Mouse (Mus musculus) midbrain, embryonic 10.5 days (tissue): ENCODE results near the gene Myl12a. TPM values are rescaled to one million over a fixed set of nuclear protein-coding genes. Genes with fewer than 3 reads are reported as not detected.

Experiments used
- DNase-seq: peaks from one replicate; pipeline ENCODE4 v3.0.0-alpha.2; 2017; ENCODE audit warnings: low spot score
- H3K27ac ChIP-seq: fragments of 300-500 bp; sonication (generic); replicated peaks from 2 replicates; pipeline ENCODE4 v1.5.1; 2016; ENCODE audit warnings: mild to moderate bottlenecking
- H3K27me3 ChIP-seq: fragments of 300-500 bp; sonication (generic); 2 replicates; pipeline ENCODE4 v1.6.1; 2016; ENCODE audit warnings: low read depth, mild to moderate bottlenecking; ENCODE audit not compliant: poor library complexity, severe bottlenecking
- H3K36me3 ChIP-seq: fragments of 300-500 bp; sonication (generic); 2 replicates; pipeline ENCODE4 v1.6.1; 2016; ENCODE audit warnings: mild to moderate bottlenecking, moderate library complexity
- H3K4me1 ChIP-seq: fragments of 300-500 bp; sonication (generic); 2 replicates; pipeline ENCODE4 v1.6.1; 2016
- H3K4me3 ChIP-seq: fragments of 300-500 bp; sonication (generic); 2 replicates; pipeline ENCODE4 v1.5.1; 2016; ENCODE audit warnings: mild to moderate bottlenecking, moderate library complexity
- H3K9me3 ChIP-seq: fragments of 300-500 bp; sonication (generic); replicated peaks from 2 replicates; pipeline ENCODE4 v1.6.1; 2016; ENCODE audit warnings: mild to moderate bottlenecking
- WGBS: fragments of 180-500 bp; shearing (Covaris S2); methylation state at CpG from one replicate; pipeline ENCODE4 v1.1.7; 2016; 5-methylcytosine and 5-hydroxymethylcytosine counted together
- polyA plus RNA-seq: library from polyadenylated mRNA; unstranded; fragments of >200 nt; fragmentation: Nextera tagmentation; extraction: Ambion mirVana; gene quantifications from 2 replicates; pipeline ENCODE4 v1.2.1, GENCODE M21; 2016

Myl12a gene
- polyA plus RNA-seq, 1 experiment from 2014 or later: 403 TPM

GRCm38 (mm10) chr17:71006976-71007375 is 4.3 kb upstream of the Myl12a start:
- Histone ChIP-seq H3K9me3 (no peaks in the 10 kb centered on the region), H3K27ac (no peak overlapping the region), H3K27me3 (no peaks in the 10 kb centered on the region), H3K4me3 (no peak overlapping the region), H3K36me3 (no peaks in the 10 kb centered on the region), H3K4me1 (peaks cover 12% of the 10 kb centered on the region)
- no peak for DNase-seq
- WGBS: 86% methylated on average over 5 of the region's 5 CpGs

GRCm38 (mm10) chr17:71004186-71004960 is 1.7 kb upstream of the Myl12a start:
- Histone ChIP-seq H3K4me1 (peaks cover 26% of the 10 kb centered on the region), H3K4me3 (no peak overlapping the region), H3K9me3 (no peaks in the 10 kb centered on the region), H3K27me3 (no peaks in the 10 kb centered on the region), H3K27ac (no peak overlapping the region), H3K36me3 (0 out of 2 replicates have a peak, but pooled peaks cover 4% of the 10 kb centered on the region)
- no peak for DNase-seq
- 90% methylated on average over 10 of the region's 10 CpGs for WGBS

- H3K36me3 ChIP-seq: 0 out of 2 replicates have a peak, but pooled peaks cover 7% of the 10 kb centered on the region
- H3K9me3 ChIP-seq: no peaks in the 10 kb centered on the region
- H3K4me3 ChIP-seq: no peak overlapping the region
- 96% methylated on average over 2 of the region's 2 CpGs for WGBS
- DNase-seq: no peak
- peaks cover 26% of the 10 kb centered on the region for H3K4me1 ChIP-seq
- peak overlapping the region; percentile 99; the same call in 1 of the 2 replicates for H3K27ac ChIP-seq
- H3K27me3 ChIP-seq: no peaks in the 10 kb centered on the region
These were observed 1.0 kb upstream of the Myl12a start for GRCm38 (mm10) chr17:71003721-71004120.

- no peaks in the 10 kb centered on the region for H3K9me3 ChIP-seq
- H3K36me3 ChIP-seq: 0 out of 2 replicates have a peak, but pooled peaks cover 7% of the 10 kb centered on the region
- H3K4me1 ChIP-seq: peaks cover 30% of the 10 kb centered on the region
- peak overlapping the region; percentile 72 for H3K4me3 ChIP-seq
- H3K27ac ChIP-seq: peak overlapping the region; percentile 99
- no peaks in the 10 kb centered on the region for H3K27me3 ChIP-seq
- WGBS: 73% methylated on average over 4 of the region's 4 CpGs
- DNase-seq: no peak
These were observed 434 bp upstream of the Myl12a start for GRCm38 (mm10) chr17:71003112-71003511.

- WGBS: under 1% methylated on average over 65 of the region's 65 CpGs
- peak within 1 kb of the TSS; percentile 72 for H3K4me3 ChIP-seq
- H3K36me3 ChIP-seq: 0 out of 2 replicates have a peak, but pooled peaks cover 7% of the 10 kb centered on the region
- no peaks in the 10 kb centered on the region for H3K9me3 ChIP-seq
- peak within 1 kb of the TSS; percentile 99 for H3K27ac ChIP-seq
- DNase-seq: peak; percentile 98
- H3K27me3 ChIP-seq: no peaks in the 10 kb centered on the region
- H3K4me1 ChIP-seq: peaks cover 30% of the 10 kb centered on the region
These were observed 466 bp downstream of the Myl12a start, which contains the start of gene Myom1 for GRCm38 (mm10) chr17:71002081-71002743. Gene Myom1 (plus strand): TSS chr17:71002633.

GRCm38 (mm10) chr17:71001699-71002080 is 988 bp downstream of the Myl12a start:
- H3K27ac ChIP-seq: peak overlapping the region; percentile 99
- no peaks in the 10 kb centered on the region for H3K9me3 ChIP-seq
- H3K4me1 ChIP-seq: peaks cover 30% of the 10 kb centered on the region
- H3K27me3 ChIP-seq: no peaks in the 10 kb centered on the region
- peak overlapping the region; percentile 72 for H3K4me3 ChIP-seq
- H3K36me3 ChIP-seq: peaks cover 8% of the 10 kb centered on the region; the same call in 1 of the 2 replicates
- WGBS: under 1% methylated on average over 41 of the region's 43 CpGs
- DNase-seq: no peak

GRCm38 (mm10) chr17:71001067-71001466 is 1.6 kb downstream of the Myl12a start:
- Histone ChIP-seq H3K36me3 (peaks cover 14% of the 10 kb centered on the region), H3K4me1 (peaks cover 30% of the 10 kb centered on the region), H3K9me3 (no peaks in the 10 kb centered on the region), H3K27me3 (no peaks in the 10 kb centered on the region), H3K4me3 (peak overlapping the region; percentile 72), H3K27ac (peak overlapping the region; percentile 99)
- WGBS: 18% methylated on average over 6 of the region's 6 CpGs
- no peak for DNase-seq

GRCm38 (mm10) chr17:71000255-71000654 is 2.4 kb downstream of the Myl12a start:
- H3K9me3 ChIP-seq: no peaks in the 10 kb centered on the region
- H3K4me3 ChIP-seq: peak overlapping the region; percentile 72
- H3K27ac ChIP-seq: no peak overlapping the region
- 71% methylated on average over 2 of the region's 2 CpGs for WGBS
- H3K4me1 ChIP-seq: peaks cover 30% of the 10 kb centered on the region
- H3K36me3 ChIP-seq: peaks cover 22% of the 10 kb centered on the region
- DNase-seq: no peak
- H3K27me3 ChIP-seq: no peaks in the 10 kb centered on the region

GRCm38 (mm10) chr17:70999187-70999586 is 3.5 kb downstream of the Myl12a start:
- WGBS: 74% methylated on average over 5 of the region's 5 CpGs

GRCm38 (mm10) chr17:70998400-70998975 is 4.2 kb downstream of the Myl12a start:
- Histone ChIP-seq H3K4me3 (no peak overlapping the region), H3K27me3 (no peaks in the 10 kb centered on the region), H3K9me3 (no peaks in the 10 kb centered on the region), H3K27ac (no peak overlapping the region), H3K4me1 (peaks cover 28% of the 10 kb centered on the region), H3K36me3 (peaks cover 40% of the 10 kb centered on the region)
- 87% methylated on average over 9 of the region's 9 CpGs for WGBS
- DNase-seq: no peak

More at GRCm38 (mm10) chr17:70999187-70999586, 3.5 kb downstream of the Myl12a start:
- Histone ChIP-seq H3K9me3 (no peaks in the 10 kb centered on the region), H3K36me3 (peaks cover 33% of the 10 kb centered on the region), H3K4me3 (no peak overlapping the region), H3K4me1 (peaks cover 30% of the 10 kb centered on the region), H3K27ac (no peak overlapping the region), H3K27me3 (no peaks in the 10 kb centered on the region)
- no peak for DNase-seq

- peaks cover 21% of the 10 kb centered on the region for H3K4me1 ChIP-seq
- H3K9me3 ChIP-seq: no peaks in the 10 kb centered on the region
- H3K27me3 ChIP-seq: no peaks in the 10 kb centered on the region
- 85% methylated on average over 6 of the region's 6 CpGs for WGBS
- H3K4me3 ChIP-seq: no peak overlapping the region
- H3K36me3 ChIP-seq: peaks cover 46% of the 10 kb centered on the region
- DNase-seq: no peak
- no peak overlapping the region for H3K27ac ChIP-seq
These were observed 4.8 kb downstream of the Myl12a start for GRCm38 (mm10) chr17:70997836-70998235.

- H3K9me3 ChIP-seq: no peaks in the 10 kb centered on the region
- H3K27ac ChIP-seq: no peak overlapping the region
- no peaks in the 10 kb centered on the region for H3K27me3 ChIP-seq
- H3K36me3 ChIP-seq: peaks cover 59% of the 10 kb centered on the region
- H3K4me3 ChIP-seq: no peak overlapping the region
- DNase-seq: no peak
- H3K4me1 ChIP-seq: peaks cover 21% of the 10 kb centered on the region
- 95% methylated on average over 6 of the region's 6 CpGs for WGBS
These were observed 7.1 kb downstream of the Myl12a start for GRCm38 (mm10) chr17:70995551-70995950.
